Mouse (Mus musculus) embryo, embryonic 11 days (tissue): ENCODE measurements at regions not wholly inside any gene's neighbourhood (a gene's known extent, or its start where the extent isn't known, plus 50 kb on each side); places are given as distances from the start of the nearest gene placed in this dataset.
"Not testable (repeated sequence)": the region's sequence is repeated elsewhere in the genome, so short reads cannot be mapped to it uniquely, and the experiment has no call there.

Source experiments
- DNase-seq: peaks from one replicate; pipeline ENCODE4 v3.0.0-alpha.2; 2015

DNA sequence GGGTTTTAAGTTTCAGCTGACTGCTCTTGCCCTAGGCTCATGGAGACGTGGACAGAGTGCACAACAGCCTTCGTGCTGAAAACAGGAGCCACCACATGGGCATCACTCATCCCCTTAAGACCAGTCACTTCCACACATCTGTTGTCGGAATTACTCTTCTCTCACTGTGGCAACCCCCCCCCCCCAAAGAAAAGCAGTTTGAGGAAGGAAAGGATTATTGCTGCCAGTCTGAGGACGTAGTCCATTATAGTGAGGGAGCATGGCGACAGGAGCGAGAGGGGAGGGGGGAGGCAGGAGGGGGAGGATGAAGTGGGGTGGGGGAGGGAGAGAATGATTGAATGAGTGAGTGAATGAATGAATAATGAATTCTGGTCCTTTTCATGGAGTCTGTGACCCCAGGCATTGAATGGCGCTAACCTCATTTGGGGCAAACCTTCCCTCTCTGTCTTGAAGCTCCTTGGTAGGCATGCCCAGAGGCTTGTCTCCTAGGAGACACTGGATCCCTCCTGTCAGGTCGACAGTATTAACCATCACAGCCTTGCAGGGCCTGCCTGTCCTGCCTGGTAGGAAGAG lies 262.0 kb downstream of the Gadd45g start:
- peak; percentile 71 for DNase-seq

DNA sequence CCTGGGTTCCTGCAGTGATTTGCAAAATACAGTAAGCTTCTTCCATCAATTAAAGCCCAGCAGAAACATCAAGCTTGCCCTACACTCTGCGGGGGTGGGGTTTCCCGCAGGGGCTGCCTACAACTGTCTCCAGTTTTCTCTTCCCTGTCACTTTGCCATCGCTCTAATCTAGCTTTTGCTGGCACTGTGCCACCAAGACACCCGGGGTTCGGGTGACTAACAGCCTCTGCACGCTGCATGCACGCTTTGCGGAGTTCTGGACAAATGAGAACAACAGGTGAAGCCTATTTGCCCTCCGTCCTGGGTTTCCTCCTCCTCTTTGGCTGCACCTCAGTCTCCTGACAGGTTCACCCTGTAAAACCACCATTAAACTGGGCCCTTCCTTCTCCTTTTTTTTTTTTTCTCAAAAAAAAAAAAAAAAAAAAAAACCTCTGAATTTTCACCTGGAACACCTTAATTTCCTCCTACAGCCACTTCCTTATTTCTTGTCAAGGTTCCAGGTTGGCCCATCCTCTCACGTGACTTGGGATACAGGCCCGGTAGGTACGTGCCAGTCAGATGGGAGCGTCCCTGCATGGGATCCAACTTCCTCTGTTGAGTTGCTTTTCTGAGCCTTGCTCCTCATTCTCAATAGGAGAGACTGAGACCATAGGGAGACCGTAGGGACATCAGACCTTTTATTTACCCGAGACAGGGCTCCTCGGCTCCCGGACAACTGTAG lies 262.7 kb downstream of the Gadd45g start:
- peak; percentile 39 for DNase-seq

DNA sequence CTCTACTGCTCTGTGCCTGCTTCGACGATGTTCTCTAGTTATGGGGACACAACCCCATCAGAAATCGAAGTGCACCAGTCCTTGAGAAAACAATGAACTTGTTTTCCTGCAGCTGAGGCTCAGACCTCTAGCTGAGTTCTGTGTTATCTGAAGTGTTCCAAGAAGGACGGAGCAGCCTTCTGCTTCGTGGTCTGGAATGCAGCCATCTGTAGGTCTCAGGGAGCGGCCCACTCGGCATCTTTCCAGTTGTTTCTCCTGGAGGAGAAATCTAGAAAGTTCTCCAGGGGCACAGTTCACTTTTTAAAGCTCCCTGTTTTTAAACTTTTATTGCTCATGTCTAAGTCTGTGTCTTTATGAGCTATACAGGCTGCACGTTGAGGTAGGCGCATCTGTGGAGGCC lies 264.3 kb downstream of the Gadd45g start:
- DNase-seq, result no peak

DNA sequence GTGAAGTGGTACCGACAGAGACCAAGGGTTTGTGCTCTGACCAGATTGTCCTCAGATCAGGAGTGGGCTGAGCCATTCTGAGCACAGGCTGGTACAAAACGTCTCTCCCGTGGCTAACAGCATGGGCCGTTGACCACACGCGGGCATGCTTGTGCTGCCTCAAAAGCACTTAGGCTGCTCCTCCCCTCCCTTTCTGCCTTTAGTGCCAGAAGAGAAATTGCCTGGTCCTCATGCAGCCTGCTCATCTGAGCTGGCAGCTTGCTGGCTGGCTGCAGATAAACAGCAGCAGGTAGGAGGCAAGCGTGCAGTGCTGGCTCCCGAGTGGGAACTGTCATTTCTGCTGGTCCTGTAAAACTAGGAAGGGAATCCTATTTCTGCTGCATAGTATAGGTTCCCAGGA lies 267.1 kb downstream of the Gadd45g start:
- DNase-seq, result no peak

DNA sequence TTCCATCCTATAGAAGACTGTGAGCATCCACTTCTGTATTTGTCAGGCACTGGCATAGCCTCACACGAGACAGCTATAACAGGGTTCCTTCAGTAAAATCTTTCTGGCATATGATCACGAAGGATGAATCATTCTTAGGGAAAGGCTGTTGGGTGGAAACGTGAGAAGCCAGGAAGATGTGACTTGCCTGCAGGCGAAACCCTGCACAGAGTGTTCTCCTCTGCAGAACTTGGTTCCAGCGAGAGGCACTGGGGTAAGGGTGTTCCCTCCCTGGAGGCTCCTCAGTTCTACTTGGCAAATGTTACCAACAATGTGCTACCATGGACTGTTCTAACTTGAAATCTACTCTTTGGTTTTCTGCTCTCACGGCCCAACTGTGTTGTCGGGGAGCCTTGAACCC lies 268.0 kb downstream of the Gadd45g start:
- DNase-seq, result no peak

DNA sequence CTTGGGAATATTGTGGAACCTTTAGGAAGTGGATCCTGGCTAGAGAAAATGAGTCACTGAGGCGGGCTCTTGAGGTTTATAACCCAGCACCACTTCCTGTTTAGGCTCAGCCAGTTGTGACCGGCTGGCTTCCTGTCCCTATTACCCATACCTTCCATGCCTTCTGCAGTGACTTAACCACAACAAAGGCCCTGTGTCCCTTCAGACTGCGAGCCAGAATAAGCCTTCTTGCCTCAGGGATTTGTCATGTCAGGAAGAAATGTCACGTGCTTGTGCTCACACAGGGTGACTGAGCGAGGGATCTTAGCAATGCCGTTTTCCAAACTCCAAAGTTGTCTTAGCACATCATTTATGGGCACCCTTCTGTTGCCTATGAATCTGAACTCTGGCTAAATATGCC lies 268.5 kb downstream of the Gadd45g start:
- DNase-seq, result no peak

DNA sequence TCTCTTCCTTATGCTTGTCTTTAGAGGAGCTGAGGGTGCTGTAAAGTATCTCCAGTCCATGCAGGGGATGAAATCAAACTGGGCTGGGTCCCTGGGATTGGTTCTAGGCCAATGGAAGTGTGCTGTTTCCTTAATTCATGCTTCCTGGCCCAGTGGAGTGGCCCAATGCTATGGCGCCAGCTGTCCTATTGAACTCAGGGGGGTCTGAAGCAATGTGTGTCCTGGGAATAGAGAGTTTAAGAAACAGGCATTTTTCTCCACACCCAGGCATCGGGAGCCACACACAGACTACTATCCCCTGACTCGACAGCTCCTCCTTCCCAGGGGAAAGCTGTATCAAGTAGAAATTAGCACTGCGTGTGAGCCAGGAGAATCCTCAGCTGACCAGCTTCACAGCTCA lies 269.8 kb downstream of the Gadd45g start:
- no peak for DNase-seq

DNA sequence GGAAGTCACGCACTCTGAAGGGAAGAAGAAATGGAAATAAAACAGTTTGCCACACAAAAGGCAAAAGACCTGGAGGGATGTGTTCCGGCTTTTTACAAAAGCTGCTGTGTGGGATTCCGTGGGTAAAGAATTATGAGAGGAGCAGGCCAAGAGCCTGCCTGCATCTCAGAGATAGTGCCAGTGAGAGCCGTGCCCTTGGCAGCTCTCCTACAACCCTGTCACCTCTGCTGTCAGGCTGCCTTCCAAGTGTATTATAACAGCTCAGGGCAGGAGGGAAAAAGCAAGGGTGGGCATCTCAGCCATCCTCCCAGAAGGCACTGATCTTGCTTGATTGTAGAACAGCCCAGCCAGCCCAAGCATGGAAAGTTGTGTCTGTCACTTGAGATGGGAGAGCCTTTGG lies 270.3 kb downstream of the Gadd45g start:
- no peak for DNase-seq

DNA sequence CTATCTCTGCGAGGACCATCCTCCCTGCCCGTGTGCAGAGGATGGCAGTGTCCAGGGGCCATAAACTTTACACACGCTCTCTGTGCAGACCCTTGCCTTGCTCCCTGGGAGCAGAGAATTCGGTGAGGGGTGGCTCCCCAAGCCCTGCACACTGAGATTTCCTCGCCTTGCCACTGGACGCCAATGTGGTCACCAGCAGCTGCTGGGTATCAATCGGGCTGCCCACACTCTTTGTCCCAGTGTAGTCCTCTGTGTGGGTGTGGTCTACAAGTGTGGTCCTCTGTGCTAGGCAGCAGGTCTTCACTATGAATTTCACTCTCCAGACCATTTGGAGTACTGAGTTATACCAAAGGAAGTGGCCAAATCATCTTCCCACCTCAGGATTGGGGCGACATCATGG lies 274.3 kb downstream of the Gadd45g start:
- DNase-seq, result no peak

DNA sequence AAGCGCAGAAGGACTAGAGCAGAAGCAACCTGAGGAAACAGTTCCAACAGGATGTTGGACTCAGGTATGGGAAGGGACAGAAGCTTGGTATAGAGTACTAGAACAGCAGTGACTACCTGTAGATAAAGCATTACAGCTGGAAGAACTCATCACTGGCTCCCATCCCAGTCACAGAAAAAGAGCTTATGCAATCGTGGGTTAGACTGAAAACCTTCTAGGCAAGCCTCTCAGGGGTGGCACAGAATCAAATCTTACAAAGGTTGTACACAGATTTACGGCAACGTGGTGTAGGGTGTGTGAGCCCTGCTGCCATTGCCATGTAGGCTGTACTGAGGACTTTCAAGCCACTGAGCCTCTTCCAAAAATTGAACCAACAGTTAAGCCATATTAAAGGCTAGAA lies 278.6 kb downstream of the Gadd45g start:
- DNase-seq, result no peak

DNA sequence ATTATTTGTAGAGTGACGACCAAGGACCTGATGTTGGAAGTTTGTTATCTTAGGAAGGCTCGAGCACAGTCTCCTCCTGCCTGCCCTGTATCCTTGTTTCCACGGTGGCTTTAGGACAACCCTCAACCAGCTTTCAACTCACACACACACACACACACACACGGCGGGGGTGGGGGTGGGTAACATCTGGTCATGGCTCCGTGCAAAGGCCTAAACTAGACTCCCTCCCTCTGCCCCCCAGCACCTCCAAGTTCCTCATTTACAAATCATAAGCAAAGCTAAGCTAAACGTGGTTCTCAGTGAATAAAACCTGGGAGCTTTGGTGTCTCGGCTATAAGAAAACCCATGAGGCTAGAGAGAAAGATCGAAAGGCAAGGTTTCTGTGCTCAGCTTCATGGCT lies 281.3 kb downstream of the Gadd45g start:
- DNase-seq, result no peak

DNA sequence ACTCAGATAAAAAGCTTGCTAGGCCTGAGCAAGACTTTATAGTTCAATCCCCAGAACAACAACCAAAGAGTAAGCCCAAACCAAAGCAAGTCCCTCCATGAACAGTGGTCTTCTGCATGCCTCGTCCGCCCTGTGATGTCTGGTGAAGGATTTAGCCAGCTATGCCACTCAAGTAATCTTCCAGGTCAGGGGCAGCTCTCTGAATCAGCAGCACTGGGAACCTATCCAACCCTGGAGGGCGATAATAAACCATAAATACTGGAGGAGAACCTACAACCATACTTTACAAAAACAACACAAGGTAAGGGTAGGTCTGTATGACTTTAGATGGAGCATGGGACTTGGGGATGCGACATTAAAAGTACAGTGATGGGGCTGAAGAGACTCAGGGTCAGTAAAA lies 283.0 kb downstream of the Gadd45g start:
- DNase-seq, result no peak

DNA sequence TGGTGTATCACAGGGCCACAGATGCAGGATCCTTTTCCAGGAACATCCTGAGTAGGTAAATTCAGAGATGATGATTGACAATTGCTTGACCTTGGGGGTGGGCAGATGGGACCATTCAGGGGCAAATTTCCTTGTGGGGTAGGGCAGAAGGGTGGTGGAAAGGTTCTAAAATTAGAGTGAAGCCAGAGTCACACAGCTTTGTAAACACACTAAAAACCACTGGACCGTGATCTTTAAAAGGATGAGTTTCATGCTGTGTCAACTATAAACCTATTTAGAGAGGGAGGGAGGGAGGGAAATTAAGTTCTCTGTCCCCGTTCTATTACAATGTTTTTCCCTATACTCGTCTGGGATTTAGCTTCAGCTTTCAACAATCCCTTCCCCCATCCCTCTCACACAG lies 286.7 kb downstream of the Gadd45g start:
- no peak for DNase-seq

DNA sequence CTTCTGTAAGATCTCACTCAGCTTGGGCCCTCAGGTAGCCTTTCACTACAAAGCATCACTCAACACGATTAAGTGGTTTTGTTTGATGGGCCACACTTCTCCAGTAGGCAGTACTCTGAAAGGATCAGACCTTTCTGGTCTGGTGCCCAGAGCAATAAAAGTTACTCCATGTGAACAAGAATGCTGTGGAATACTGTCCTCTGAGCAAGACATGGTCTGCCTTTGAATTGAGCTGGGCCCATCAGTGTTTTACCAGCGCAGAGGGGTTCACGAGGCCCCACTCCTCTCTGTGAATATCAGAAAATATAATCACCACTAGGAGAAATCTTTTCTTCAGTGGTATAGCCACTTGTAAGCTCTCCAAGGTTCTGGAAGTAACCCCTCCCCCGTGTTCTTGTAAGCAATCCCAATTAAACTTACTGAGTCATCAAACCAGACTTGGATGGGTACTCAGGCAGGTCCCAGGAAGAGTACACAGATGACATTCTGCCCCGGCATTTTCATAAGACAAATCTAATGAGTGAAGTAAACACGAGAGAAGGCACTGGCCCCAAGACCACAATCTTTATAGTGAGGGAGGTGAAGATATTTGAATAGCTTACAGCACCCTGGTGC lies 292.0 kb downstream of the Gadd45g start:
- no peak for DNase-seq

DNA sequence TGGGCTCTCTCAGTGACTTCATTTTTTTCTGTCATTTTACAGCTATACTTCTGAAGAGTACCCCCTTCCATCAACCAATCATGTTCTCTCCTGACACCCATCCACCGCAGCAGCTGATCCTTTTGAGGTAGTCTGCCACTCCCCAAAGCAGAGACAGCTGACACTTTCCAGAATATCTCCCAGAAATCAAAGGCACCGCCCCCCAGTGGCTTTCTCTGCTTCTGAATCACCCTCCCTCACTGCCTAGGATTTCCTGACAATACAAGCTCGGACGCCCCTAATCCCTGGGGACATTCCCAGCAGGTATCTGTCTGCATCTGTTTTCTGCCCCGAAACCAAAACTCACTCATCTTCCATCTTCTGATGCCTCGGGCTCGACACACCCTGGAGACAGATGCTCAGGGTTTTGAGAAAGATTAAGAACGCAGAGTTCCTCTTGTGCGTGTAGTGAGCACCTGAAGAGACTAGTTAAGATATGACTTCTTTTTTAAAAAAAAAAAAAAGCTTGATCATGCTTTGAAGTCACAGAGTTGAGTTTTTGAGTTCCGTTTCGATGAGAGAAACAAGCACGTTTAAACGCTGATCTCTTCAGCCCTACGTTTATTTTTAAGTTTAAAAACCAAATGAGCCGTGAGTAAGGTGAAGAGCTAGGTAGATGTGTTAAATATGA lies 292.8 kb downstream of the Gadd45g start:
- no peak for DNase-seq

DNA sequence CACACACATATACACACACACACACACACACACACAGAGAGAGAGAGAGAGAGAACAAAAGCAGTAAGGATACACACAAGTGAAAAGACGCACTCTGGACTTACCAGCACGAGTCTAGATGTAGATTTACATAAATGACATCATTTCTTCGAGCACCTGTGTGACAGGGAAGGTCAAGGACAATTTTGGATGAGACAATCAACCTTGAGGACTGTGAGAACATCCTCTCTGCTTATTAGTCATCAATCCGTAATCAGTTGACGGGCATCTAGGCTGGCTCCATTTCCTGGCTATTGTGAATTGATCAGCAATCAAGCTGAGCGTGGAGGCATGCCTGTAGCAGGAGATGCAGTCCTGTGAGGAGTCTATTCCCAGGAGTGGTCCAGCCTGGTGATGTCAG lies 293.7 kb downstream of the Gadd45g start:
- no peak for DNase-seq

DNA sequence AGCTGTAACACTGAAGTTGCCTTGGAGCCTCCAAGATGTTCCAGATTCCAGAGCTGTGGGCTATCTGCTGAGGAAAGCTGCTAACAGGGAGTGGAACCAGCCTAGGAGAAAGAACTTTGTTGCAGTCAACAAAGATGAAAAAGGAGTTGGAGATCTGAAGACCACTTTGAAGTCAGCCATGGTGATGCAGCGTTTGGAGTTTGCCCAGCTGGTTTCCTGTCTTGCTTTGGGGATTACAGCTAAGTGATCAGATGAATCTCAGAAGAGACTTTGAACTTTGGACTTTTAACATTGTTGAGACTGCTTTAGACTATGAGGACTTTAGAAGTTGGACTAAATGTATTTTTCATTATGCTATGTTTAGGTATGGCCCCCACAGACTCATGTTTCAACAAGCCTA lies 297.6 kb downstream of the Gadd45g start:
- DNase-seq, result not testable (repeated sequence)

DNA sequence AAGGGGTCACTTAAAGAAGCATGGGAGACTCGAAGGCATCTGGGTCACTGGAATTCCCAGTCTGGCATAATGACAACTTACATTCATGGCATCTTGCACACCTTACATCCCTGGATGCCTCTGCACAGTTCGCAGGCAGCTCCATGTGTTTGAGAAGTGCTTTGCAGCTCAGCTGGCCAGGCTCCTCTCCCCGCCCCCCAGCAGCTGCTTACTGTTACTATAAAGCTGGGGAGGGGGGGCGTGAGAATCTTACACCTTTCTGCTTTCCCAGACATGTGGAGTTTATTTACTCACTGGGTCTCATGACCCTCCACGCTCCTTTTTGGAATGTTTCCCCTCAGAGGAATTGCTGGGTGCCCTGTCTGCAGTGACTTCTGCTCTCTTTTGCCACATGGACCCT lies 299.4 kb downstream of the Gadd45g start:
- no peak for DNase-seq

DNA sequence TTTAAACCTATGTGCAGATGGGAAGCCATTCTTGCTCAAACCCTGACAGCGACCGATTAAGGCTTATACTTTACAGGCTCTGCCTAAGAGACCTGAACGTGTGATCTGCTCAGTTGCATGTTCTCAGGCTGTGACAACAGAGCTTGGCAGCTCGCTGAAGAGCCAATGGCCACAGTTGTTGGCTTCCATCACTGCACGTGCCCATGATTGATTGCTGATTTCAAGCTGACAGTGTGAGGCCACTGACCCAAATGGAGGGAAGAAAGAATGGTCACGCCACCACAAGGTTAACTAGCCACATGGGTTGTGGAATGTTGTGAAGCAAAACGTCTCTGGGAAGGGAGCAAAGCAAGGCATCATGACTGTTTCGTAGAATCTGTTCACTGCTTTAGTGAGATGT lies 303.8 kb downstream of the Gadd45g start:
- no peak for DNase-seq

DNA sequence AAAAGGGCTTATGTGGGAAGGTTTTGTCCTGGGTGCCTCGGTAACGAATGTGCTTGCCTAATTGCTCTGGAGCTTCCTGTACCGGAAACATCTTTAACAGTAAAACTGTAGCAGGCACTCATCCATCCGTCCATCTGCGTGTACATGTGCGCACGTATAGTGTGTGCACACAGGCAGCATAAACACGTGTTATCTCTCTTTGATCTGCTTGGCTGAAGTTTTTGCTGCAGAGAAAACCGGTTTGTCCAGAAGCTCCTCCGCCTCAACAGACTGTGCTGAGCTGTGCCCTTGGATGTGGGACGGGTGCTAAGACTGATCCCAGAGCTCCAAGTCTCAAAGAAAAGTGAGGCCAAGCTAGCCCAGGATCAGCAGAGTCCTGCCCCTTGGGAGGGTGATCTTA lies 305.3 kb downstream of the Gadd45g start:
- no peak for DNase-seq

DNA sequence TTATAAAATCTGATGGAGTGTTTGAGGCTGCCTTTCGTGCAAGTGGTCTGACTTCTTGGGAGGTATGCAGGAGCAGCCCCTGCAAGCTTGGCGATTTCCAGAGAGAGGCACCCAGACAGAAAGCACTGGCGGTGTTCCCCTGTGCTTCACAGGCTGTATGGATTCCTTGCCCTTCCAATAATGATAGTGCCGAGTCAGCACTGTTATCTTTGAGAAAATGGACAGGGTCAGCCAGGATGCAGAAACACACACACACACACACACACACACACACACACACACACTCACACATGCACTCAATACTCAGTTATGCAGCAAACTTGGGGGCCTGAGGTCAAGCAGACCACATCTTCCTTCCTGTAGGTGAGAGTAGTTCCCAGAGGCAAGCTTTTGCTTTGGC lies 305.7 kb downstream of the Gadd45g start:
- DNase-seq, result no peak

DNA sequence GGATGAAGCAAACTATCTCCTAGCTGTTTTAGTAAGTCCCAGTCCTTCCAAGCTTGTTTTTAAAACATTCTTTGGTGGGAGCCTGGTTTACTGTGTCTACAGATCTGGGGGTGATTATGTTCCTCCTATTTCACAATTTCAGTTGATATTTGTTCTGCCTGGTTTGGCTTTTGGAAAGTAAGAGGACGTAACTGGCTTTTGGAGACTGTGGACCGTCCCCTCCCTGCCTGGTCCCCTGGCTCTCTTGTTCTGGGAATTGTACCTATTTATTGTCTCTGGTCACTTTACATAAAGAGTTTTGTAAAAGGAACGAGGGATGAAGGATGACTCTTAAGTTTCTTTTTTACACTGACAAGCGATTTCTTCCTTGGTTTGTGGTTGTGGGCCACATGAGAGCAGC lies 306.6 kb downstream of the Gadd45g start:
- DNase-seq, result no peak

DNA sequence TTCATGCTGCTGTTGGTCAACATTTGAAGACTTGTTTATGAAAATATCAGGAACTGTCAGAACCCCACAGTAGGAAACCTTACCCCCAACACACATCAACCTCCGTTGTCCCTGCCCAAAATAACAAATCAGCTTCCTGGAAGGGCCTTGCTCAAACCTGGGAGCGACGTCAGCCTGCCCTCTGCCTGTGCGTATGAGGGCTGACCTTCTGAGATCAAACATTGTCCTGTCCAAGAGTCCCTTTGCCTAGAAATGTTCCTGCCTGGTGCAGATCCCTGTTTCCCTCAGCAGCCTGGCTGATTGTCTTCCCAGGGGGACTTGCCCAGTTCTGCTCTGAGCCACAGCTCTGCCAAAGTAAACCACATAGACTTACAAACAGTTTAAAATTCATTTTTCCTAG lies 307.1 kb downstream of the Gadd45g start:
- no peak for DNase-seq
